Mouse (Mus musculus) hindbrain, postnatal 0 days (tissue): ENCODE measurements around the gene Trmt44. TPM values are rescaled to one million over a fixed set of nuclear protein-coding genes. Genes with fewer than 3 reads are reported as not detected.

Experiments
- ATAC-seq: fragments of 200-750 bp; cut with Nextera tagmentation; 2 replicates; pipeline ENCODE4 v1.8.0; 2017; ENCODE audit warnings: mild to moderate bottlenecking, moderate TSS enrichment, moderate library complexity
- DNase-seq: peaks from one replicate; pipeline ENCODE4 v3.0.0-alpha.2; 2015; ENCODE audit warnings: low spot score
- H3K27ac ChIP-seq: fragments of 300-500 bp; sonication (generic); 2 replicates; pipeline ENCODE4 v1.5.1; 2014; ENCODE audit warnings: mild to moderate bottlenecking
- H3K27me3 ChIP-seq: fragments of 300-500 bp; sonication (generic); 2 replicates; pipeline ENCODE4 v1.6.1; 2014; ENCODE audit warnings: low read length, mixed read lengths; ENCODE audit not compliant: insufficient read depth
- H3K36me3 ChIP-seq: fragments of 300-500 bp; sonication (generic); 2 replicates; pipeline ENCODE4 v1.6.1; 2014; ENCODE audit warnings: low read length, mixed read lengths; ENCODE audit not compliant: insufficient read depth
- H3K4me1 ChIP-seq: fragments of 300-500 bp; sonication (generic); 2 replicates; pipeline ENCODE4 v1.6.1; 2014; ENCODE audit warnings: antibody characterized with exemption, low read length, mixed read lengths; ENCODE audit not compliant: insufficient read depth
- H3K4me2 ChIP-seq: fragments of 300-500 bp; sonication (generic); 2 replicates; pipeline ENCODE4 v1.6.1; 2014; ENCODE audit warnings: low read depth, mild to moderate bottlenecking, low read length, moderate library complexity, mixed read lengths
- H3K4me3 ChIP-seq: fragments of 300-500 bp; sonication (generic); 2 replicates; pipeline ENCODE4 v1.5.1; 2014; ENCODE audit warnings: low read length
- H3K9ac ChIP-seq: fragments of 300-500 bp; sonication (generic); replicated peaks from 2 replicates; pipeline ENCODE4 v1.6.1; 2014; ENCODE audit warnings: mild to moderate bottlenecking, low read length, moderate library complexity, mixed read lengths
- H3K9me3 ChIP-seq: fragments of 300-500 bp; sonication (generic); 2 replicates; pipeline ENCODE4 v1.6.1; 2016; ENCODE audit warnings: low read length, mixed read lengths
- CTCF ChIP-seq: IDR thresholded peaks from 2 replicates; pipeline ENCODE4 v1.5.1; 2016; ENCODE audit warnings: antibody characterized with exemption, control low read depth, low read depth
- WGBS: fragments of 180-500 bp; shearing (Covaris S2); extraction: QIAGEN DNeasy Blood & Tissue Kit; methylation state at CpG from one replicate; pipeline ENCODE4 v1.1.7; 2014; 5-methylcytosine and 5-hydroxymethylcytosine counted together
- polyA plus RNA-seq: library from polyadenylated mRNA; unstranded; fragments of >200 nt; fragmentation: Nextera tagmentation; extraction: Ambion mirVana; gene quantifications from 2 replicates; pipeline ENCODE4 v1.2.1, GENCODE M21; 2015
- total RNA-seq: library from RNA; depleted of rRNA; stranded (reverse); fragments of >200 nt; gene quantifications from 2 replicates; pipeline ENCODE4 v1.2.3, GENCODE M21; 2014

Trmt44 gene
- total and polyA plus RNA-seq, 2 experiments from 2014 or later: 3.6 to 12.3 TPM

- WGBS: 67% methylated on average over 9 of the region's 9 CpGs
- Histone ChIP-seq H3K9ac (no peak overlapping the region), H3K4me3 (no peak overlapping the region), H3K9me3 (no peaks in the 10 kb centered on the region), H3K27ac (no peak overlapping the region), H3K4me1 (peaks cover 10% of the 10 kb centered on the region; the same call in 1 of the 2 replicates), H3K36me3 (no peaks in the 10 kb centered on the region), H3K27me3 (no peaks in the 10 kb centered on the region), H3K4me2 (no peak overlapping the region)
- no peak for TF ChIP-seq CTCF
- no peak for ATAC-seq
- peak; percentile 19 for DNase-seq
Measured at GRCm38 (mm10) chr5:35611170-35611569, 36.3 kb upstream of the Trmt44 start.

GRCm38 (mm10) chr5:35610381-35610780 is 35.5 kb upstream of the Trmt44 start:
- Histone ChIP-seq H3K4me1 (peaks cover 10% of the 10 kb centered on the region; the same call in 1 of the 2 replicates), H3K4me2 (no peak overlapping the region), H3K27ac (no peak overlapping the region), H3K27me3 (no peaks in the 10 kb centered on the region), H3K9ac (no peak overlapping the region), H3K9me3 (no peaks in the 10 kb centered on the region), H3K36me3 (no peaks in the 10 kb centered on the region), H3K4me3 (no peak overlapping the region)
- no peak for TF ChIP-seq CTCF
- no peak for ATAC-seq
- 90% methylated on average over 7 of the region's 7 CpGs for WGBS
- no peak for DNase-seq

- Histone ChIP-seq H3K4me1 (peaks cover 10% of the 10 kb centered on the region; the same call in 1 of the 2 replicates), H3K27me3 (no peaks in the 10 kb centered on the region), H3K9ac (no peak overlapping the region), H3K9me3 (no peaks in the 10 kb centered on the region), H3K4me3 (no peak overlapping the region), H3K27ac (no peak overlapping the region), H3K4me2 (no peak overlapping the region), H3K36me3 (no peaks in the 10 kb centered on the region)
- DNase-seq (no peak), ATAC-seq (no peak)
- no peak for TF ChIP-seq CTCF
- 57% methylated on average over 2 of the region's 2 CpGs for WGBS
Measured at GRCm38 (mm10) chr5:35609971-35610370, 35.1 kb upstream of the Trmt44 start.

GRCm38 (mm10) chr5:35609381-35609780 is 34.5 kb upstream of the Trmt44 start:
- no peaks in the 10 kb centered on the region for H3K27me3 ChIP-seq
- H3K9me3 ChIP-seq: no peaks in the 10 kb centered on the region
- H3K4me2 ChIP-seq: no peak overlapping the region
- TF ChIP-seq CTCF: no peak
- peaks cover 10% of the 10 kb centered on the region; the same call in 1 of the 2 replicates for H3K4me1 ChIP-seq
- DNase-seq: peak; percentile 71
- WGBS: 6% methylated on average over 12 of the region's 12 CpGs
- H3K27ac ChIP-seq: no peak overlapping the region; the same call in 1 of the 2 replicates
- H3K36me3 ChIP-seq: no peaks in the 10 kb centered on the region
- no peak overlapping the region for H3K4me3 ChIP-seq
- H3K9ac ChIP-seq: no peak overlapping the region
- peak; percentile 64 for ATAC-seq

- Histone ChIP-seq H3K27me3 (no peaks in the 10 kb centered on the region), H3K4me1 (peaks cover 10% of the 10 kb centered on the region; the same call in 1 of the 2 replicates), H3K9me3 (no peaks in the 10 kb centered on the region), H3K9ac (no peak overlapping the region), H3K36me3 (no peaks in the 10 kb centered on the region; the same call in 1 of the 2 replicates), H3K27ac (no peak overlapping the region), H3K4me3 (no peak overlapping the region), H3K4me2 (no peak overlapping the region)
- DNase-seq: no peak
- 79% methylated on average over 5 of the region's 5 CpGs for WGBS
- ATAC-seq: no peak
- TF ChIP-seq CTCF: no peak
Measured at GRCm38 (mm10) chr5:35608559-35608958, 33.7 kb upstream of the Trmt44 start.

GRCm38 (mm10) chr5:35607784-35608183 is 32.9 kb upstream of the Trmt44 start:
- H3K4me3 ChIP-seq: no peak overlapping the region
- H3K4me2 ChIP-seq: no peak overlapping the region
- H3K27me3 ChIP-seq: no peaks in the 10 kb centered on the region
- no peak overlapping the region for H3K9ac ChIP-seq
- ATAC-seq (no peak), DNase-seq (peak; percentile 37)
- 60% methylated on average over 6 of the region's 7 CpGs for WGBS
- H3K27ac ChIP-seq: no peak overlapping the region
- no peak for TF ChIP-seq CTCF
- peaks cover 10% of the 10 kb centered on the region; the same call in 1 of the 2 replicates for H3K4me1 ChIP-seq
- no peaks in the 10 kb centered on the region for H3K9me3 ChIP-seq
- H3K36me3 ChIP-seq: peaks cover under 1% of the 10 kb centered on the region; the same call in 1 of the 2 replicates

GRCm38 (mm10) chr5:35606800-35607199 is 31.9 kb upstream of the Trmt44 start:
- Histone ChIP-seq H3K27ac (no peak overlapping the region), H3K9me3 (no peaks in the 10 kb centered on the region), H3K36me3 (peaks cover 5% of the 10 kb centered on the region; the same call in 1 of the 2 replicates), H3K27me3 (no peaks in the 10 kb centered on the region), H3K4me1 (peaks cover 10% of the 10 kb centered on the region; the same call in 1 of the 2 replicates), H3K4me2 (no peak overlapping the region), H3K4me3 (no peak overlapping the region), H3K9ac (no peak overlapping the region)
- WGBS: 89% methylated on average over 7 of the region's 7 CpGs
- ATAC-seq (no peak), DNase-seq (no peak)
- TF ChIP-seq CTCF: no peak
